Mouse (Mus musculus) hindbrain, embryonic 11.5 days (tissue): ENCODE results near the gene Ddi2. TPM values are rescaled to one million over a fixed set of nuclear protein-coding genes. Genes with fewer than 3 reads are reported as not detected.

Experiments
- ATAC-seq: fragments of 200-750 bp; cut with Nextera tagmentation; 2 replicates; pipeline ENCODE4 v1.8.0; 2017; ENCODE audit warnings: mild to moderate bottlenecking, moderate TSS enrichment, moderate library complexity; ENCODE audit not compliant: low FRiP score
- DNase-seq: peaks from one replicate; pipeline ENCODE4 v3.0.0-alpha.2; 2015; ENCODE audit warnings: low spot score
- H3K27ac ChIP-seq: fragments of 300-500 bp; sonication (generic); 2 replicates; pipeline ENCODE4 v1.5.1; 2014; ENCODE audit warnings: mild to moderate bottlenecking, low read depth, low read length
- H3K27me3 ChIP-seq: fragments of 300-500 bp; sonication (generic); 2 replicates; pipeline ENCODE4 v1.6.1; 2014; ENCODE audit warnings: mild to moderate bottlenecking, low read length, moderate library complexity, mixed read lengths; ENCODE audit not compliant: control insufficient read depth, insufficient read depth
- H3K36me3 ChIP-seq: fragments of 300-500 bp; sonication (generic); 2 replicates; pipeline ENCODE4 v1.6.1; 2014; ENCODE audit warnings: mild to moderate bottlenecking, low read length, moderate library complexity, mixed read lengths; ENCODE audit not compliant: control insufficient read depth, insufficient read depth
- H3K4me1 ChIP-seq: fragments of 300-500 bp; sonication (generic); replicated peaks from 2 replicates; pipeline ENCODE4 v1.6.1; 2014; ENCODE audit warnings: low read length, mixed read lengths; ENCODE audit not compliant: control insufficient read depth, insufficient read depth
- H3K4me2 ChIP-seq: fragments of 300-500 bp; sonication (generic); replicated peaks from 2 replicates; pipeline ENCODE4 v1.6.1; 2014; ENCODE audit warnings: mild to moderate bottlenecking, low read depth, low read length
- H3K4me3 ChIP-seq: fragments of 300-500 bp; sonication (generic); 2 replicates; pipeline ENCODE4 v1.5.1; 2014; ENCODE audit warnings: low read depth, low read length
- H3K9ac ChIP-seq: fragments of 300-500 bp; sonication (generic); 2 replicates; pipeline ENCODE4 v1.6.1; 2014; ENCODE audit warnings: low read depth, low read length
- H3K9me3 ChIP-seq: fragments of 300-500 bp; sonication (generic); 2 replicates; pipeline ENCODE4 v1.6.1; 2016; ENCODE audit warnings: low read length; ENCODE audit not compliant: control insufficient read depth
- WGBS: fragments of 180-500 bp; shearing (Covaris S2); extraction: QIAGEN DNeasy Blood & Tissue Kit; methylation state at CpG from one replicate; pipeline ENCODE4 v1.1.7; 2014; 5-methylcytosine and 5-hydroxymethylcytosine counted together
- polyA plus RNA-seq: library from polyadenylated mRNA; unstranded; fragments of >200 nt; fragmentation: Nextera tagmentation; extraction: Ambion mirVana; gene quantifications from 2 replicates; pipeline ENCODE4 v1.2.1, GENCODE M21; 2014

The Ddi2 gene
- polyA plus RNA-seq, 1 experiment from 2014 or later, result 15.0 TPM

DNA sequence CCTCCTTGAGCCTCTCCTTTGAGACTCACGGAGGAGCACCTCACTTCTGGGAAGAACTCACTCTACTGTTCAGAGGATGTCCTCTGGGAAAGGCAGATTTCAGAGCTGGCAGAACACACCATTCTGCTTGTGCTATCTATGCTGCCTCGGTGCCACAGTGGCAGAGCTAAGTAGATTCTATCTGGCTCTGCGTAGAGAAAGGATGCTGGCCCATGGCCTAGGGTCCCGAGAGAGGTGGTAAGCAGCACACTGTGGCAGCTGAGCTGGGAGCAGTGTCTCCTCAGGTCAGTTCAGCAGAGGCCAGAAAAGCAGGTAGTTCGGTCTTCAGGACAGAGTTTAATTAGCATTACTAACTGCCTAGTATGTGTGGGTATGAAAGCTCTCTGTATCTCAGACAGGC lies 75.0 kb downstream of the Ddi2 start:
- WGBS, result 95% methylated on average over 5 of the region's 5 CpGs
- H3K9ac ChIP-seq, result no peak overlapping the region
- H3K4me2 ChIP-seq, result no peak overlapping the region
- ATAC-seq (no peak), DNase-seq (no peak)
- H3K36me3 ChIP-seq, result no peaks in the 10 kb centered on the region
- H3K27ac ChIP-seq, result no peak overlapping the region
- no peaks in the 10 kb centered on the region for H3K9me3 ChIP-seq
- H3K27me3 ChIP-seq, result no peaks in the 10 kb centered on the region
- H3K4me1 ChIP-seq, result no peaks in the 10 kb centered on the region
- H3K4me3 ChIP-seq, result no peak overlapping the region

DNA sequence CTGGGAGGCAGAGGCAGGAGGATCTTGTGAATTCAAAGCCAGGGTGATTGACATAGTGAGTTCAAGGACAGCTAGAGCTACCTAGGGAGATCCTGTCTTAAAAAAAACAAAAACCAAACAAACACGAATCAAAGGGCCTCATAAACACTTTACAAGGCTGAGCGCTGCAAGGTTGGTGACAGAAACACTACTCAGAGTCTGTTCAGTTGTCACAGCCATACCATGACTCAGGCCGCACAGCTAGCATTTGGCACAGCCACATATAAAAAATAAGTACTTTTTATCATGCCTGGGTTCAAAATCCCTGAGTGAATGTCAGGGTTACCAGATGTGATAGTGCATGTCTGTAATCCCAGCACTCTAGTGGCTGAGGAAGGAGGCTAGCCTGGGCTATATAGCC lies 76.0 kb downstream of the Ddi2 start:
- no peak overlapping the region for H3K4me3 ChIP-seq
- H3K9ac ChIP-seq, result no peak overlapping the region
- H3K4me1 ChIP-seq, result no peaks in the 10 kb centered on the region
- DNase-seq (no peak), ATAC-seq (no peak)
- no peaks in the 10 kb centered on the region for H3K36me3 ChIP-seq
- H3K27ac ChIP-seq, result no peak overlapping the region
- 89% methylated on average over 3 of the region's 3 CpGs for WGBS
- no peaks in the 10 kb centered on the region for H3K9me3 ChIP-seq
- H3K4me2 ChIP-seq, result no peak overlapping the region
- no peaks in the 10 kb centered on the region for H3K27me3 ChIP-seq

GRCm38 (mm10) chr4:141645988-141646387 lies 77.2 kb downstream of the Ddi2 start:
- Histone ChIP-seq H3K4me3 (no peak overlapping the region), H3K4me1 (no peaks in the 10 kb centered on the region), H3K36me3 (no peaks in the 10 kb centered on the region), H3K4me2 (no peak overlapping the region), H3K9me3 (no peaks in the 10 kb centered on the region), H3K27me3 (no peaks in the 10 kb centered on the region), H3K9ac (no peak overlapping the region), H3K27ac (no peak overlapping the region)
- 95% methylated on average over 8 of the region's 8 CpGs for WGBS
- ATAC-seq (no peak), DNase-seq (no peak)

- no peak overlapping the region for H3K9ac ChIP-seq
- DNase-seq, result no peak
- no peak overlapping the region for H3K4me3 ChIP-seq
- no peak overlapping the region for H3K4me2 ChIP-seq
- no peaks in the 10 kb centered on the region for H3K36me3 ChIP-seq
- no peaks in the 10 kb centered on the region for H3K27me3 ChIP-seq
- no peaks in the 10 kb centered on the region for H3K4me1 ChIP-seq
- 75% methylated on average over 7 of the region's 7 CpGs for WGBS
- no peak for ATAC-seq
- H3K27ac ChIP-seq, result no peak overlapping the region
- H3K9me3 ChIP-seq, result no peaks in the 10 kb centered on the region
Observed at GRCm38 (mm10) chr4:141643118-141643855, 79.9 kb downstream of the Ddi2 start.

GRCm38 (mm10) chr4:141641961-141642811 lies 81.0 kb downstream of the Ddi2 start:
- H3K27me3 ChIP-seq, result no peaks in the 10 kb centered on the region
- ATAC-seq (no peak), DNase-seq (no peak)
- WGBS, result 90% methylated on average over 25 of the region's 25 CpGs
- H3K4me2 ChIP-seq, result no peak overlapping the region
- H3K4me1 ChIP-seq, result no peaks in the 10 kb centered on the region
- no peak overlapping the region for H3K4me3 ChIP-seq
- H3K27ac ChIP-seq, result no peak overlapping the region
- H3K9me3 ChIP-seq, result no peaks in the 10 kb centered on the region
- H3K36me3 ChIP-seq, result 0 out of 2 replicates have a peak, but pooled peaks cover 2% of the 10 kb centered on the region
- H3K9ac ChIP-seq, result no peak overlapping the region

DNA sequence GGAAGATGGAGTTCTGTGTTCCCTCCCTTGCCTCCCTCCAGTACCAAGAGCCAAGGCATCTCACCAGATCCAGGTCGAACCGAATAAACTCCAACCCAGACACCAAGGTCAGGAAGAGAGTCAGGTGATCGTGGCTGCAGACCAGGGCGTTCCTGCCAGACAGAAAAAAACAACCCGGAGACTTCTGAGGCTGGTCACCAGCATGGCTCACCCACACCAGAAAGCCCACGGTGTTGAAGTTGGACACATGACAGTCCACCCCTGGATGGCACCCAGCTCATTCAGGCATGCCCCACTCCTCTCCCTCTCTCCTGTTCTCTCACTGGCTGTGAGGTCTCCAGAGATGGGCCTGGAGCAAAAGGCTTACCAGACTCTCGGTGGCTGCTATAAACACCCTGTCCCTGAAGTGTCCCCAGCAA lies 81.9 kb downstream of the Ddi2 start:
- no peak for ATAC-seq

GRCm38 (mm10) chr4:141639474-141639873 lies 83.7 kb downstream of the Ddi2 start:
- WGBS, result 72% methylated on average over 11 of the region's 11 CpGs
- peaks cover 2% of the 10 kb centered on the region; the same call in 1 of the 2 replicates for H3K36me3 ChIP-seq
- no peaks in the 10 kb centered on the region for H3K9me3 ChIP-seq
- no peak overlapping the region for H3K4me3 ChIP-seq
- H3K4me1 ChIP-seq, result no peaks in the 10 kb centered on the region
- DNase-seq (no peak), ATAC-seq (no peak)
- H3K4me2 ChIP-seq, result no peak overlapping the region
- H3K9ac ChIP-seq, result no peak overlapping the region
- H3K27ac ChIP-seq, result no peak overlapping the region
- no peaks in the 10 kb centered on the region for H3K27me3 ChIP-seq

More for the DNA sequence above, 81.9 kb downstream of the Ddi2 start:
- 96% methylated on average over 7 of the region's 7 CpGs for WGBS
- 0 out of 2 replicates have a peak, but pooled peaks cover 2% of the 10 kb centered on the region for H3K36me3 ChIP-seq
- no peak overlapping the region for H3K9ac ChIP-seq
- no peak overlapping the region for H3K4me2 ChIP-seq
- no peaks in the 10 kb centered on the region for H3K9me3 ChIP-seq
- no peak overlapping the region for H3K27ac ChIP-seq
- no peak for DNase-seq
- no peaks in the 10 kb centered on the region for H3K27me3 ChIP-seq
- H3K4me3 ChIP-seq, result no peak overlapping the region
- H3K4me1 ChIP-seq, result no peaks in the 10 kb centered on the region

GRCm38 (mm10) chr4:141636693-141637092 lies 86.5 kb downstream of the Ddi2 start:
- H3K27me3 ChIP-seq, result no peaks in the 10 kb centered on the region
- no peak for ATAC-seq
- no peaks in the 10 kb centered on the region for H3K9me3 ChIP-seq
- no peak overlapping the region for H3K27ac ChIP-seq
- no peaks in the 10 kb centered on the region for H3K4me1 ChIP-seq
- peaks cover 12% of the 10 kb centered on the region for H3K36me3 ChIP-seq
- H3K4me2 ChIP-seq, result no peak overlapping the region
- 94% methylated on average over 5 of the region's 5 CpGs for WGBS
- no peak for DNase-seq
- no peak overlapping the region for H3K4me3 ChIP-seq
- H3K9ac ChIP-seq, result no peak overlapping the region
